Mouse (Mus musculus) MEL (cell line): Measurements from ENCODE around the gene En2. TPM values are rescaled to one million over a fixed set of nuclear protein-coding genes. Genes with fewer than 3 reads are reported as not detected.

ENCODE experiments used
- DNase-seq: peaks from one replicate; pipeline ENCODE4 v3.0.0; 2011; ENCODE audit warnings: low read depth, low spot score
- H3K27ac ChIP-seq: 2 replicates; pipeline ENCODE4 v1.5.1; 2012; ENCODE audit warnings: low read depth, mild to moderate bottlenecking, control low read depth, low read length, moderate library complexity; ENCODE audit not compliant: control insufficient read depth
- H3K27me3 ChIP-seq, 2 experiments: fragments of 150-350 bp in 1 of 2; sonication (generic) in 1 of 2; 2 replicates each; pipeline ENCODE4 v1.6.1; 2012; ENCODE audit warnings: low read length in 2 of 2, mild to moderate bottlenecking in 2 of 2, improper control_type of control experiment in 1 of 2, moderate library complexity in 1 of 2; ENCODE audit not compliant: insufficient read depth in 2 of 2, control insufficient read depth in 1 of 2
- H3K36me3 ChIP-seq, 2 experiments: 2 replicates each; pipeline ENCODE4 v1.6.1; 2012 to 2014; ENCODE audit warnings: low read length in 2 of 2, improper control_type of control experiment in 1 of 2, inconsistent platforms in 1 of 2, mild to moderate bottlenecking in 1 of 2; ENCODE audit not compliant: insufficient read depth in 2 of 2, control insufficient read depth in 1 of 2
- H3K4me1 ChIP-seq, 2 experiments: fragments of 150-350 bp in 1 of 2; sonication (generic) in 1 of 2; 2 replicates each; pipeline ENCODE4 v1.6.1; 2012; ENCODE audit warnings: low read length in 2 of 2, improper control_type of control experiment in 1 of 2, mild to moderate bottlenecking in 1 of 2; ENCODE audit not compliant: insufficient read depth in 2 of 2, control insufficient read depth in 1 of 2
- H3K4me3 ChIP-seq, 2 experiments: fragments of 150-350 bp in 1 of 2; sonication (generic) in 1 of 2; 2 replicates each; pipeline ENCODE4 v1.5.1; 2012; ENCODE audit warnings: low read depth in 2 of 2, low read length in 2 of 2, mild to moderate bottlenecking in 2 of 2, moderate library complexity in 2 of 2, control low read depth in 1 of 2, improper control_type of control experiment in 1 of 2; ENCODE audit not compliant: control insufficient read depth in 1 of 2, insufficient read depth in 1 of 2
- H3K79me2 ChIP-seq: 2 replicates; pipeline ENCODE4 v1.6.1; 2012; ENCODE audit warnings: mild to moderate bottlenecking, low read length, moderate library complexity; ENCODE audit not compliant: control insufficient read depth, poor library complexity, insufficient read depth
- H3K9ac ChIP-seq: 2 replicates; pipeline ENCODE4 v1.6.1; 2012; ENCODE audit warnings: low read depth, mild to moderate bottlenecking, control low read depth, low read length, moderate library complexity; ENCODE audit not compliant: control insufficient read depth, poor library complexity, severe bottlenecking
- H3K9me3 ChIP-seq: fragments of 150-350 bp; sonication (generic); replicated peaks from 2 replicates; pipeline ENCODE4 v1.6.1; 2012; ENCODE audit warnings: mild to moderate bottlenecking, low read length, improper control_type of control experiment, moderate library complexity; ENCODE audit not compliant: insufficient read depth
- ELF1 ChIP-seq: IDR thresholded peaks from 2 replicates; pipeline ENCODE4 v1.6.1; 2014; ENCODE audit warnings: low read depth, mild to moderate bottlenecking, inconsistent platforms, low read length, improper control_type of control experiment, moderate library complexity
- ETS1 ChIP-seq: IDR thresholded peaks from 2 replicates; pipeline ENCODE4 v1.6.1; 2012; ENCODE audit warnings: low read depth, mild to moderate bottlenecking, inconsistent platforms, low read length, improper control_type of control experiment, moderate library complexity
- GATA1 ChIP-seq: IDR thresholded peaks from 2 replicates; pipeline ENCODE4 v1.6.1; 2011; ENCODE audit warnings: low read depth, low read length, improper control_type of control experiment
- HCFC1 ChIP-seq: IDR thresholded peaks from 2 replicates; pipeline ENCODE4 v1.6.1; 2012; ENCODE audit warnings: low read depth, mild to moderate bottlenecking, inconsistent platforms, low read length, improper control_type of control experiment, moderate library complexity
- KAT2A ChIP-seq: conservative IDR thresholded peaks from 2 replicates; pipeline ENCODE4 v1.6.1; 2012; ENCODE audit warnings: low read depth, low read length, improper control_type of control experiment, inconsistent platforms
- MAFK ChIP-seq: IDR thresholded peaks from 2 replicates; pipeline ENCODE4 v1.6.1; 2011; ENCODE audit warnings: low read depth, mild to moderate bottlenecking, low read length, improper control_type of control experiment, borderline replicate concordance
- MAX ChIP-seq: IDR thresholded peaks from 2 replicates; pipeline ENCODE4 v1.6.1; 2011; ENCODE audit warnings: low read length, improper control_type of control experiment
- MAZ ChIP-seq: IDR thresholded peaks from 2 replicates; pipeline ENCODE4 v1.6.1; 2012; ENCODE audit warnings: low read depth, mild to moderate bottlenecking, inconsistent platforms, low read length, improper control_type of control experiment
- MEF2A ChIP-seq: IDR thresholded peaks from 2 replicates; pipeline ENCODE4 v1.6.1; 2014; ENCODE audit warnings: low read depth, mild to moderate bottlenecking, inconsistent platforms, low read length, improper control_type of control experiment; ENCODE audit not compliant: poor library complexity, insufficient replicate concordance, severe bottlenecking; ENCODE audit errors: extremely low read depth
- MXI1 ChIP-seq: IDR thresholded peaks from 2 replicates; pipeline ENCODE4 v1.6.1; 2011; ENCODE audit warnings: mild to moderate bottlenecking, low read depth, low read length, improper control_type of control experiment
- MYB ChIP-seq: IDR thresholded peaks from 2 replicates; pipeline ENCODE4 v1.6.1; 2011; ENCODE audit warnings: mild to moderate bottlenecking, low read depth, low read length, improper control_type of control experiment
- MYC ChIP-seq: IDR thresholded peaks from 2 replicates; pipeline ENCODE4 v1.6.1; 2011; ENCODE audit warnings: low read depth, mild to moderate bottlenecking, low read length, improper control_type of control experiment, moderate library complexity
- NELFE ChIP-seq: IDR thresholded peaks from 2 replicates; pipeline ENCODE4 v1.6.1; 2011; ENCODE audit warnings: low read depth, low read length, improper control_type of control experiment
- NRF1 ChIP-seq: IDR thresholded peaks from 2 replicates; pipeline ENCODE4 v1.6.1; 2014; ENCODE audit warnings: low read depth, mild to moderate bottlenecking, inconsistent platforms, low read length, improper control_type of control experiment, moderate library complexity; ENCODE audit not compliant: poor library complexity, insufficient read depth, severe bottlenecking
- POLR2A ChIP-seq, 2 experiments: IDR thresholded peaks; 2 replicates each; pipeline ENCODE4 v1.6.1; 2011 to 2012; ENCODE audit warnings: low read length in 2 of 2, mild to moderate bottlenecking in 2 of 2, control low read depth in 1 of 2, improper control_type of control experiment in 1 of 2, low read depth in 1 of 2, moderate library complexity in 1 of 2; ENCODE audit not compliant: control insufficient read depth in 1 of 2, insufficient read depth in 1 of 2, poor library complexity in 1 of 2
- POLR2AphosphoS2 ChIP-seq: IDR thresholded peaks from 2 replicates; pipeline ENCODE4 v1.6.1; 2011; ENCODE audit warnings: low read length, improper control_type of control experiment
- RAD21 ChIP-seq: IDR thresholded peaks from 2 replicates; pipeline ENCODE4 v1.6.1; 2011; ENCODE audit warnings: mild to moderate bottlenecking, low read depth, low read length, improper control_type of control experiment
- SIN3A ChIP-seq: IDR thresholded peaks from 2 replicates; pipeline ENCODE4 v1.6.1; 2012; ENCODE audit warnings: low read length, improper control_type of control experiment, inconsistent platforms
- SMC3 ChIP-seq: IDR thresholded peaks from 2 replicates; pipeline ENCODE4 v1.6.1; 2011; ENCODE audit warnings: low read depth, low read length, improper control_type of control experiment
- TAL1 ChIP-seq: IDR thresholded peaks from 2 replicates; pipeline ENCODE4 v1.6.1; 2012; ENCODE audit warnings: mild to moderate bottlenecking, inconsistent platforms, low read length, moderate library complexity, mixed read lengths
- TCF12 ChIP-seq: IDR thresholded peaks from 2 replicates; pipeline ENCODE4 v1.6.1; 2014; ENCODE audit warnings: low read depth, mild to moderate bottlenecking, inconsistent platforms, low read length, improper control_type of control experiment, moderate library complexity
- UBTF ChIP-seq: IDR thresholded peaks from 2 replicates; pipeline ENCODE4 v1.6.1; 2012; ENCODE audit warnings: low read depth, mild to moderate bottlenecking, inconsistent platforms, low read length, improper control_type of control experiment, moderate library complexity, borderline replicate concordance; ENCODE audit not compliant: insufficient read depth
- USF1 ChIP-seq: IDR thresholded peaks from 2 replicates; pipeline ENCODE4 v1.6.1; 2014; ENCODE audit warnings: low read depth, mild to moderate bottlenecking, inconsistent platforms, low read length, improper control_type of control experiment, moderate library complexity
- USF2 ChIP-seq, 2 experiments: IDR thresholded peaks; 2 replicates each; pipeline ENCODE4 v1.6.1; 2011 to 2012; ENCODE audit warnings: improper control_type of control experiment in 2 of 2, low read length in 2 of 2, borderline replicate concordance in 1 of 2, inconsistent platforms in 1 of 2, low read depth in 1 of 2, mild to moderate bottlenecking in 1 of 2; ENCODE audit not compliant: insufficient read depth in 1 of 2
- ZC3H11A ChIP-seq: IDR thresholded peaks from 2 replicates; pipeline ENCODE4 v1.6.1; 2012; ENCODE audit warnings: low read depth, mild to moderate bottlenecking, inconsistent platforms, low read length, improper control_type of control experiment
- ZKSCAN1 ChIP-seq: IDR thresholded peaks from 2 replicates; pipeline ENCODE4 v1.6.1; 2012; ENCODE audit warnings: low read depth, mild to moderate bottlenecking, inconsistent platforms, low read length, improper control_type of control experiment, moderate library complexity
- ZMIZ1 ChIP-seq: IDR thresholded peaks from 2 replicates; pipeline ENCODE4 v1.6.1; 2012; ENCODE audit warnings: low read depth, mild to moderate bottlenecking, inconsistent platforms, low read length, improper control_type of control experiment, moderate library complexity
- ZNF384 ChIP-seq: IDR thresholded peaks from 2 replicates; pipeline ENCODE4 v1.6.1; 2012; ENCODE audit warnings: low read depth, mild to moderate bottlenecking, inconsistent platforms, low read length, improper control_type of control experiment
- polyA plus RNA-seq, 2 experiments: library from polyadenylated mRNA; stranded (reverse) in 1 of 2; unstranded in 1 of 2; fragments of >175 nt in 1 of 2; fragments of >200 nt in 1 of 2; gene quantifications; 2 replicates each; pipeline versions ENCODE4 v1.2.1 to v1.2.4; 2012; ENCODE audit warnings: low replicate concordance in 2 of 2, low read depth in 1 of 2; ENCODE audit not compliant: insufficient read length in 2 of 2, insufficient read depth in 1 of 2, missing spikeins in 1 of 2
- total RNA-seq: library from RNA; depleted of rRNA; stranded (reverse); fragments of 300-350 nt; gene quantifications from 2 replicates; pipeline ENCODE4 v1.2.3, GENCODE M21; 2012

Gene En2
- total and polyA plus RNA-seq, 3 experiments: not detected

GRCm38 (mm10) chr5:28179237-28179790 is 13.8 kb downstream of the En2 start:
- Histone ChIP-seq H3K9me3 (no peaks in the 10 kb centered on the region), H3K27me3 (no peaks in the 10 kb centered on the region), H3K79me2 (no peaks in the 10 kb centered on the region), H3K4me3 (no peak overlapping the region), H3K27ac (no peak overlapping the region), H3K9ac (no peak overlapping the region), H3K36me3 (no peaks in the 10 kb centered on the region)
- no peak for DNase-seq
- TF ChIP-seq ZNF384 (no peak), ETS1 (no peak), ZMIZ1 (no peak), NELFE (no peak), SIN3A (no peak), TCF12 (no peak), POLR2A (IDR thresholded peaks at IDR 0.05; ENCODE audit: control insufficient read depth in 1 of 2, insufficient read depth in 1 of 2, low read depth in 1 of 2, low read length in 2 of 2, poor library complexity in 1 of 2) (no peak), UBTF (no peak), KAT2A (no peak), USF1 (no peak), MAZ (no peak), POLR2AphosphoS2 (no peak), ELF1 (no peak), USF2 (IDR thresholded peaks at IDR 0.05; ENCODE audit: borderline replicate concordance in 1 of 2, insufficient read depth in 1 of 2, low read depth in 1 of 2, low read length in 2 of 2) (no peak), ZC3H11A (no peak), GATA1 (no peak), MAFK (no peak), SMC3 (no peak)
- TF ChIP-seq, all 39 proteins: peak for 0
- no peaks in the 10 kb centered on the region for H3K4me1 ChIP-seq

- no peaks in the 10 kb centered on the region for H3K36me3 ChIP-seq
- no peak overlapping the region for H3K27ac ChIP-seq
- DNase-seq: no peak
- H3K27me3 ChIP-seq: 0 out of 4 replicates have a peak, but pooled peaks cover 0 to 2% of the 10 kb centered on the region in 2 experiments
- no peaks in the 10 kb centered on the region for H3K4me1 ChIP-seq
- H3K9me3 ChIP-seq: no peaks in the 10 kb centered on the region
- TF ChIP-seq RAD21 (no peak), ZKSCAN1 (no peak), POLR2AphosphoS2 (no peak), TCF12 (no peak), NELFE (no peak), ZNF384 (no peak), MYB (no peak), NRF1 (no peak), MYC (no peak), MAFK (no peak), TAL1 (no peak), POLR2A (IDR thresholded peaks at IDR 0.05; ENCODE audit: control insufficient read depth in 1 of 2, insufficient read depth in 1 of 2, low read depth in 1 of 2, low read length in 2 of 2, poor library complexity in 1 of 2) (no peak), MEF2A (no peak), HCFC1 (no peak), MAX (no peak), MXI1 (no peak)
- H3K79me2 ChIP-seq: no peaks in the 10 kb centered on the region
- no peak overlapping the region for H3K9ac ChIP-seq
- H3K4me3 ChIP-seq: no peak overlapping the region
Measured at GRCm38 (mm10) chr5:28191201-28192098, 26.0 kb downstream of the En2 start.
